Mouse (Mus musculus): ENCODE results near the gene Nbea.

DNA sequence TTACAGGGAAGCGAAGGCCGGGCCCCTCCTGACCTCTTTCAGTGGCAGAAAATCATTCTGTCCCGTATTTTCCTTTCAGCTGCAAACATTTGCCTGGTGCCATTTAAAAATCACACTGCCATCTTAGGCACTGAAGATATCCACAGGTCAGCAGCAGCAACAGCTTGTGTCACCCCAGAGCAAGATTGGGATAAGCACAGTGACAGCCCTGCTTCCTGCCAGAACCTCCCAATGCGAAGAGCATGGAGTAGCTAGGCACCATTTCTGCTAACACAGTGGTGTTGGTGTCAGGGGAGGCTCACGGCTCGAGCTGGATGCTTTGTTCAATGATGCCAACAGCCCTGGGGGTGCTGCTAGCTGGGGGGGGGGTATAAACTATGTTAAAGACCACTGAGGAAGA is 592.8 kb downstream of the Nbea start:
- TF ChIP-seq POLR2A (IDR thresholded peaks at IDR 0.05; ENCODE audit: low read depth, low read length) (no peak), CTCF (conservative IDR thresholded peaks at IDR 0.05; ENCODE audit: insufficient read depth, insufficient read length, low read depth, low read length) (no peak)
